Mouse (Mus musculus) lung, postnatal 10 days (tissue): ENCODE results near the gene Amn1.
"Not testable (repeated sequence)": the region's sequence is repeated elsewhere in the genome, so short reads cannot be mapped to it uniquely, and the experiment has no call there.

Experiments
- DNase-seq: peaks from one replicate; pipeline ENCODE4 v3.0.0; 2021

Amn1 gene

GRCm38 (mm10) chr6:149154116-149155030, 34.1 kb downstream of the Amn1 start:
- peak; percentile 13 for DNase-seq

DNA sequence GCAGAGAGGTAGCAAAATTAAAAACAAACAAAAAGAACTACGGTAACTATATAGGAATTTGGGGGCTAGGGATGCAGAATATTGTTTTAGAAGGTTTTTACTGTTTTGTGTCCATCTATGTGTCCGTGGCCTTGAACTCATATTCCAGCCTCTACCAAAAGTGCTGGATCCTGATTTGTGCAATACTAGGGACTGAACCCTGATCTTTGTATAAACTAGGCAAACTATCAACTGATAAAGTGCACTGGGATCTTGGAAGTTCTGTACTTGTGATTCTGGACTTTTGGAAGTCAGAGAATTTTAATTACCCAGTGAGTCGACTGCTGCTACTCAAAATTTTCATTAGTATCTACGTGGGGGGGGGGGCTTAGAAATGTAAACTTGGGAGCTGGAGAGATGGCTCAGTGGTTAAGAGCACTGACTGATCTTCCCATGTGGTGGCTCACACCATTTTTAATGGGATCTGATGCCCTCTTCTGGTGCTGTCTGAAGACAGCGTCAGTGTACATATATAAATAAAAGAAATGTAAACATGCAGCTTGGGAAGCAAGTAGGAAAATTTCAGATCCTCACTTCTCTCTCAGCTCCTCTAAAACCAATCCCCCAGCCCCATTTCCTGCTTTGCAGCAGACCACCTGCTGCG, 34.9 kb downstream of the Amn1 start:
- no peak for DNase-seq

DNA sequence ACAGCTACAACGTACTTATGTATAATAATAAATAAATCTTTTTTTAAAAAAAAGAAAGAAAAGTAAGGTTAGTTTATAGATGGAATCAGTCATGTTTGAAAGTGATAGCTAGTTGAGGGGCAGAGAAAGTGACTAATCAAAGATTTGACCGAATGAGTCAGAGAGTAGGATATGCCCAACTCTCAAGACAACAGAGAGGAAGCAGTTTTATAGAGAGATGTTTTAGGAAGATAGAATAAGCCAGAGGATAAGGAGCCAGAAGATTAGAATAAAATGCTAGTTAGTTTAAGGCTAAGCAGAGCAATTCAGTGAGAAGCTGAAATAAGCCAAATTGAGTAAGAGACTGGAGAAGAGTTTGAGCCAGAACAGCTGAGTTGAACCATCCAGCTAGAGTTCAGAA, 36.4 kb downstream of the Amn1 start:
- DNase-seq = no peak

DNA sequence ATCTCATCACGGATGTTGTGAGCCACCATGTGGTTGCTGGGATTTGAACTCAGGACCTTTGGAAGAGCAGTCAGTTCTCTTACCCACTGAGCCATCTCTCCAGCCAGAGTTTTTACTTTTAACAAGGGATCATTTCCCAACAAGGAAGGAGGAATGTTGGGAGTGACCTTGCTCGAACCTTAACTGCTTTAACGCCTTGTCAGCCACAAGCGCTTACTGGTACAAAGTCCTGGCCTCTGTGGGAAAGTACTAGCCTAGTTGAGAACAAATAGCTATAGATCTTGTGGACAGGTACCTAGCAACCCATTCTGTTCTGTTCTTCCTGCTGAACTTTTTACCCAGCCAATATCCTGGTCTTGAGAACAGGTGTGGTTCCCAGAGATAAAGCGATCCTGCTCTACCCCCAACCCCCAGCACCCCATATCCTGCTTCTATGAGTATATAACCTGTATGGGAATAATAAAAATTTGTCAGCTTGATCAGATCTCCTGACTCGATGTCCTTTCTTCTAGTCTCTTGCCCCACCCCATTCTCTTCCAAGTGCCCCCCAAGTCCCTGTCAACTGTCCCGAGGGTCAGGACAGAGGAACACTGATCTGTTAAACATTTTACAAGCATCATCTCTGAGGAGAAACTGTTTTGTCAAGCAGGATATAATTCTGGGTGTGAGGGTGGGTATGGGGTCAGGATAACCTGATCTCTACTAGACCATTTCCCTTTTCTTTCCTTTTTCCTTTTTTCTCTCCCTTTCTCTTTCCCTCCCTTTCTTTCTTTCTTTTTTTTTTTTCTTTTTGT, 39.9 kb downstream of the Amn1 start:
- DNase-seq = no peak

DNA sequence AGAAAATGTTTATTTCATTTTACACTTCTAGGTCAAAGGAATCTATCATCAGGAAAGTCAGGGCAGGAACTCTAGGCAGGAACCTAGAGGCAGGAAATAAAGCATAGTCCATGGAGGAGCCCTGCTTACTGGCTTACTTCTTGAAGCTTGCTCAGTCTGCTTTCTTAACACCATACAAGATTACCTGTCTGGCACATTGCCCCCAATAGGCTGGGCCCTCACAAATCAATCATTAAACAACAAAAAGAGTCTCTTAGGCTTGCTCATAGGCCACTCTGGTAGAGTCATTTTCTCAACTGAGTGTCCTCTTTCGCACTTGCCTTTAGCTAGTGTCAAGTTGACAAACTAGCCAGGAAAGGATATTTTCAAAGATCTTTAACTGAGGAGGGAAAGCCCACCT, 43.4 kb downstream of the Amn1 start:
- no peak for DNase-seq

DNA sequence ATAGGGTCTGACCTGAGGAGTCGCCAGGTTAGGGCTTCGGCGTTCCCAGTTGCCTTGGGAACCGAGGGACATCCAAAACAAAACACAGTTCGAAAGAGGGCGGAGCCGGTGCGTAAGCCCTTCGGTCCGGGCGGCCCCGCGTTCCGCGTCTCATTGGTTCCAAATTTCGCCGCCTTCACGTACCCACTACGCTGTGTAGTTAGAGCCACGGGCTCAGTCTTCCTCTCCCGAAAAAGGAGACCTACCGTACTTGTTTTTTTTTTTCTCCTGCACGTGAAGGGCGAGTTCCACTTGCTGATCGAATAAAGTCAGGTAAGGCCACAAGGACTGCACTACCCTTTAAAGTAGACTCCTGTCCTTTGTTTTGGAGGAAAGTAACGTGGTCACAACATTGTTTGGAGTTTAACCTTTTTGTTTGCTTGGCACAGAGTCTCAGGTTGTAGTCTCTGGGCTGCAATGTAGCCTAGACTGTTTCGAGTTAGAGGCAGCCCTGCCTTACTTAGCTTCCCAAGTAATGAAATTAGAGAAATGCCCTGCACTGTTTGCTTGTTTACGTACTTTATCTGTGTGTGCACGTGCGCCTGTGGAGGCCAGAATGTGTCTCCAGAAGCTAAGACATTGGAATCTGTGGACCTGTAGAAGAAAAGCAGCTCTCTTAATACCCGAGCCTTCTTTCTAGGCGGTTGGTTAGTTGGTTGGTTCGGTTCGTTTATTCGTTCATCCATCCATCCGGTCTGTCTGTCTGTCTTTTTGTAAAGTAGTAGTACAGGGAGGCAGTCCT, 46.9 kb downstream of the Amn1 start:
- peak; percentile 93 for DNase-seq

GRCm38 (mm10) chr6:149139471-149139870, 49.0 kb downstream of the Amn1 start, which contains the start of gene Etfbkmt:
Gene Etfbkmt, plus strand, starts transcription at chr6:149139849.
- no peak for DNase-seq

- no peak for DNase-seq
These were observed 49.5 kb downstream of the Amn1 start for GRCm38 (mm10) chr6:149139011-149139410.

DNA sequence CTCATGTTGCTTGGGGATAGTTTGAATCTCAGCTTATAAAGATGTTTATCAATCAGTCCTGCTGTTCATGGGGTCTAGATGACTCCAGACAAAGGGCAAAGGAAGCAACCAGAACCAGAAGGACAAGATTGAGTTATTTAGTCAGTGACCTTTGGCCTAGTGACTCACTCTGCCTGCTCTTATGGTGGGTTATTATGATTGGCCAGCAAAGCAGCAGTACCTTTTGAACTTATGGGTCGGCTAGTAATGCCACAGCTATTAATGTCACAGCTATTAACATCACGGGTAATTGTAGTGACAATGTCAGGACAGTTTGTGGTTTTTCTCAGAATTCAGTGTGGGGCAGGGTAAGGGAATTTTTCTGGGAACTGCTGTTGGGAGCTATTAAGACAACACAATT, 50.6 kb downstream of the Amn1 start:
- DNase-seq = no peak

DNA sequence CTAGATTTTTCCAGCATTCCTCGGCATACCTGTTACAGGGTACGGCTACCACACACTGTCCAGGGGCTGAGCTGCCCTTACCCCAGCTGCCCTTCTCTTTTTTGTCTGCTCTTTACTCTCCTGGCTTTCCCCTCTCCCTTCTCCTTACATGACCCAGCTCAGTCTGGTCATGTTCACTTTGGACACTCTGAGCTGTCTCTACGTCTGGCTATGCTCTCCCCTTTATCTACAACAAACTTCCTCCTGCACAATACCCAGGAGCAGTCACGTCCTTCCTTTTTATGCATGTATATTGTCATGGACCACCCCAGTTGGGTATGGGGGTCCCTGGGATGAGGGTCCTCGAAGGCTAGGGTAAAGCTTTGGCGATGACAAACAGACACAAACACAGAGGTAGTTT, 52.9 kb downstream of the Amn1 start:
- DNase-seq = no peak

GRCm38 (mm10) chr6:149134391-149135150, 53.9 kb downstream of the Amn1 start:
- DNase-seq = no peak

DNA sequence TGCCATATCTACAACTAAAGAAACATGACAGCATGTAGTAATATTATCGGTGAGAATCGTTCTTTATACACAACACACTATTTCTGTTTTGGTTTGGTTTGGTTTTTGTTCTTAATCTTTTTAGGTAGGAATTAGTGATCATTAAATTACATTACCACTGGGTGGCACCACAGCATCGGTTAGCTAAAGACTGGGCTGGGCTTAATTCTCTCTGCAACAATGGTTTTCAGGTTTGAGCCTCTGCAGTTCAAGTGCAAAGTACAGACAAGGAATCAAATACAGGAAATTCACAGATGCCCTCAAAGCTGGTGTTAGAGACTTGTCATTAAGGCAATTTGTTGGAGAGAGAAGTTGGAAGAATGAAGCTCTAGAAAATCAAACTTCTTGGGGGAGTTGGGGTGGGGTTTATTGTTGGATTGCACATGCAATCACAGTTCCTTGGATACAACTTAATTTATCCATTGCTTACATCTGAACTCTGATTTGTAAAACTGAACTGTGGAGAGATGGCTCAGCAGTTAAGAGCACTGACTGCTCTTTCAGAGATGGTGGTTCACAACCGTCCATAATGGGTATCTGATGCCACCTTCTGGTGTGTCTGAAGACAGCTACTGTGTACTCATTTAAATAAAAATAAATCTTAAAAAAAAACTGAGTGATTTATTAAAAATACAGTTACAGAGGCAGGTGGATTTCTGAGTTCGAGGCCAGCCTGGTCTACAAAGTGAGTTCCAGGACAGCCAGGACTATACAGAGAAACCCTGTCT, 56.0 kb downstream of the Amn1 start:
- DNase-seq = peak; percentile 63

DNA sequence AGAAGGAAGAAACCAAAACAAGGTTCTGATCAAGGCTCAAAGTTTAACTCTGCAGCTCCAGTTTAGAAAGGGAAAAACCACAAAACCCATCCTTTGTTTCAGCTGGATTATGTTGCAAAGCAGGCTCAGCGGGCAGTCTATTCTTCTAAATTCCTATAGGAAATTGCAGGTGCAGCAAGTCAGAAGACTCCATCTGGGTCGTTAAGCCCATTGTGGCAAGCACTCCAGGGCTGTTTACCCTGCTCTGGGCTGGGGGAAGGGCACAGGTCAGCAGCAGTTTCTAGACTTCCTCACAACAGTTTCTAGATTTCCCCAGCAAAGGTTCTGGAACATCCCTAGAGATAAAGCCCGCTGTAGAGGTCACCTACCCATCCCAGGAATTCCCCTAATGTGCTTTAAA, 57.4 kb downstream of the Amn1 start:
- DNase-seq = no peak

DNA sequence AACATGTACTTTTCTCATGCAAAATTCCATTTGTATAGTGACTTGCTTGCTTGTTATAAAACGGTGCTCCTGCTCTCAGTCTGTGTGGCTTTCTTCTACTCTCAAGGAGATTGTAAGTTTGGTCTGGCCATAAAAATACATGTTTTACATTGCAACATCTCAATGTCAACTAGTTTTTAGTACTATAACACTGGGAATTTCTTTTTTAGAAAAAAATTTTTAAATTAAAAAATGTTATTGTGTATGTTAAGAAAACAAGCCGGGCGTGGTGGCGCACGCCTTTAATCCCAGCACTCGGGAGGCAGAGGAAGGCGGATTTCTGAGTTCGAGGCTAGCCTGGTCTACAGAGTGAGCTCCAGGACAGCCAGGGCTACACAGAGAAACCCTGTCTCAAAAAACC, 58.6 kb downstream of the Amn1 start, which contains the start of gene Gm10203:
Gene Gm10203 (plus strand): TSS at position 301 of the 400 bp plus-strand sequence.
- not testable (repeated sequence) for DNase-seq

DNA sequence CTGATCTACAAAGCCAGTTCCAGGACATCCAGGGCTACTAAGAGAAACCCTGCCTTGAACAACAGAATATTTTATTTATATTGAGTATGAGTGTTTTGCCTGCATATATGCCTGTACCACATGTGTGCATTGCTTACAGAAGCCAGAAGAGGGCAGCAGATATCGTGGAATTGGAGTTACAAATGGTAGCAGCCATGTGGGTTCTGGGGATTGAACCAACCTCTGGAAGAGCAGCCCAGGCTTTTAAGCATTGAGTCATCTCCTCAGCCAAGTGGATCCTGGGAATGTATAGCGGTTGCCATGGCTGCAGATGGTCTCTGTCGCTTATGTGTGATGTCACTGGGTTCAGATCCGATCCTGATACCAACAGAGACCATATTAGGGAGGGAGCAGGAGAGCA, 61.8 kb downstream of the Amn1 start:
- peak; percentile 61 for DNase-seq

DNA sequence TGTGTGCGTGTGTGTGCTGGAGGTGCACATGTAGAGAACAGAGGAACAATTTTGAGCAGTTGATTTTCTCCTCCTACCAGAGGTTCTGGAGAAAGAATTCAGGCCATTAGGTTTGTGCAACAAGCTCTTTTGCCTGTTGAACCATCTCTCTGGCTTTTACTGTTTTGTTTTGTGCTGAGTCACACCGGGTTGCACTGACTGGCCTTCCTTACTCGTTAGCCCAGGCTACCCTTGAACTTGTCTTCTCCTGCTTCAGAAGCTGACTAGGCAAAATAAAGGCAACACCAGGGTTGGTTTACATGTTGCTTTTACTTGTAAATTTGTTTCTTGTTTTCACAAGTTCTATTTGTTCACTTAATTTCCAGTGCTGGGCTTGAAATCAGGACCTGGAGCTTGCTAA, 65.5 kb downstream of the Amn1 start:
- DNase-seq = no peak

DNA sequence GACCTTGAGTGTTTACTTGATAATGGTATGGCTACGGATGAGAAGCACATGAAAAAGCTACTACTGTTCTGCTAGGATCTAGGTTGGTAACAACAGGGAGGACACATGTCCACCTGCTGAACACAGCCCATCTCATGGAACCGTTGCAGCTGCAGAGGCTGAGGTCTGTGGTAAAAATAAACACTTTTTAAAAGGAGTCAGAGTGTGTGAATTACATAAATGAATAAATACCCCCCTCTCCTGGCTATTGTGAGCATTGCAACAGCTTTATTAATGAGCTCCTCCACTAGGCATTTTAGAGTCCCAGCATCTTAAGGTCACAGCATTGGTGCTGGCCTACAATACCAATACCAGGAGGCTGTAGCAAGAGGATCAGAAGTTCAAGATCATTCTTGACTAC, 68.7 kb downstream of the Amn1 start:
- DNase-seq = peak; percentile 82

- DNase-seq = peak; percentile 7
These were observed 69.6 kb downstream of the Amn1 start for GRCm38 (mm10) chr6:149118935-149119334.

GRCm38 (mm10) chr6:149116992-149117391, 71.5 kb downstream of the Amn1 start:
- no peak for DNase-seq

GRCm38 (mm10) chr6:149108909-149109308, 79.6 kb downstream of the Amn1 start:
- DNase-seq = no peak

DNA sequence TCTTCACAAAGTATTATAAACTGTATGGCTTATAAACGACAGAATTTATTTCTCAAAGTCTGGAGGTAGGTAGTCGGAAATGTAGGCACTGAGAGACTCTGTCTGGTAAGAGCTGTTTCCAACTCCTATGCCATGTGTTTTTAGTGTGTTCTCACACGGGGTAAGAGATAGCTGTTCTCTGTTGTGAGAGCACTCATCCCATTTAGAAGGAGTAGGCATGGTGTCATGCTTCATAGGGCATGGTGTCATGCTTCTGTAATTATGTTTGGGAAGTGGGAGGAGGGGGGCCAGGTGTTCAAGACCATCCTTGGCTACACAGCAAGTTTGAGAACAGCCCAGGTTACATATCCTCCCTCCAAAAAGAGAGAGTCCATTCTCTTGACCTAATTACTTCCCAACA, 80.9 kb downstream of the Amn1 start:
- DNase-seq = no peak
